Mouse (Mus musculus) heart, embryonic 12.5 days (tissue): Measurements from ENCODE around the gene Lrrc20. TPM values are rescaled to one million over a fixed set of nuclear protein-coding genes. Genes with fewer than 3 reads are reported as not detected.
A peak's percentile ranks its signal among the peaks of the same experiment; 100 is the strongest.

ENCODE experiments used
- ATAC-seq: fragments of 200-750 bp; cut with Nextera tagmentation; 2 replicates; pipeline ENCODE4 v1.8.0; 2017; ENCODE audit warnings: moderate TSS enrichment, moderate library complexity; ENCODE audit not compliant: insufficient number of reproducible peaks, low FRiP score
- H3K27ac ChIP-seq: fragments of 300-500 bp; sonication (generic); 2 replicates; pipeline ENCODE4 v1.5.1; 2016; ENCODE audit warnings: mild to moderate bottlenecking, moderate library complexity; ENCODE audit not compliant: poor library complexity, severe bottlenecking
- H3K27me3 ChIP-seq: fragments of 300-500 bp; sonication (generic); replicated peaks from 2 replicates; pipeline ENCODE4 v1.6.1; 2016; ENCODE audit warnings: mild to moderate bottlenecking, moderate library complexity
- H3K36me3 ChIP-seq: fragments of 300-500 bp; sonication (generic); 2 replicates; pipeline ENCODE4 v1.6.1; 2016; ENCODE audit warnings: mild to moderate bottlenecking, moderate library complexity
- H3K4me1 ChIP-seq: fragments of 300-500 bp; sonication (generic); replicated peaks from 2 replicates; pipeline ENCODE4 v1.6.1; 2016; ENCODE audit warnings: mild to moderate bottlenecking
- H3K4me2 ChIP-seq: fragments of 300-500 bp; sonication (generic); 2 replicates; pipeline ENCODE4 v1.6.1; 2016; ENCODE audit warnings: mild to moderate bottlenecking, moderate library complexity
- H3K4me3 ChIP-seq: fragments of 300-500 bp; sonication (generic); 2 replicates; pipeline ENCODE4 v1.5.1; 2016; ENCODE audit warnings: mild to moderate bottlenecking
- H3K9ac ChIP-seq: fragments of 300-500 bp; sonication (generic); 2 replicates; pipeline ENCODE4 v1.6.1; 2016; ENCODE audit warnings: mild to moderate bottlenecking, moderate library complexity
- H3K9me3 ChIP-seq: fragments of 300-500 bp; sonication (generic); replicated peaks from 2 replicates; pipeline ENCODE4 v1.6.1; 2016; ENCODE audit warnings: mild to moderate bottlenecking, moderate library complexity
- WGBS: fragments of 180-500 bp; shearing (Covaris S2); methylation state at CpG from one replicate; pipeline ENCODE4 v1.1.7; 2016; 5-methylcytosine and 5-hydroxymethylcytosine counted together
- polyA plus RNA-seq: library from polyadenylated mRNA; unstranded; fragments of >200 nt; fragmentation: Nextera tagmentation; extraction: Ambion mirVana; gene quantifications from 2 replicates; pipeline ENCODE4 v1.2.1, GENCODE M21; 2016

Gene Lrrc20
- polyA plus RNA-seq, 1 experiment from 2014 or later, result 12.6 TPM

GRCm38 (mm10) chr10:61537036-61537380 lies 61.4 kb downstream of the Lrrc20 start:
- Histone ChIP-seq H3K9ac (peak overlapping the region; percentile 3; the same call in 1 of the 2 replicates), H3K27ac (peak overlapping the region; percentile 84), H3K4me3 (no peak overlapping the region), H3K4me1 (peaks cover 43% of the 10 kb centered on the region), H3K9me3 (no peaks in the 10 kb centered on the region), H3K27me3 (no peaks in the 10 kb centered on the region), H3K4me2 (peak overlapping the region; percentile 39), H3K36me3 (no peaks in the 10 kb centered on the region)
- 62% methylated on average over 5 of the region's 5 CpGs for WGBS
- no peak for ATAC-seq

- no peak overlapping the region for H3K27ac ChIP-seq
- H3K9me3 ChIP-seq, result no peaks in the 10 kb centered on the region
- no peaks in the 10 kb centered on the region for H3K36me3 ChIP-seq
- ATAC-seq, result no peak
- H3K9ac ChIP-seq, result no peak overlapping the region
- peaks cover 46% of the 10 kb centered on the region for H3K4me1 ChIP-seq
- H3K27me3 ChIP-seq, result no peaks in the 10 kb centered on the region
- no peak overlapping the region for H3K4me2 ChIP-seq
- H3K4me3 ChIP-seq, result no peak overlapping the region
- 67% methylated on average over 4 of the region's 4 CpGs for WGBS
Measured at GRCm38 (mm10) chr10:61538446-61538845, 62.8 kb downstream of the Lrrc20 start.

GRCm38 (mm10) chr10:61544127-61544862 lies 68.7 kb downstream of the Lrrc20 start:
- Histone ChIP-seq H3K9me3 (no peaks in the 10 kb centered on the region), H3K9ac (peak overlapping the region; percentile 4; the same call in 1 of the 2 replicates), H3K36me3 (no peaks in the 10 kb centered on the region), H3K27me3 (no peaks in the 10 kb centered on the region), H3K27ac (no peak overlapping the region), H3K4me3 (no peak overlapping the region), H3K4me1 (peaks cover 22% of the 10 kb centered on the region), H3K4me2 (peak overlapping the region; percentile 11; the same call in 1 of the 2 replicates)
- ATAC-seq, result peak; percentile 79
- WGBS, result 35% methylated on average over 12 of the region's 12 CpGs

GRCm38 (mm10) chr10:61544863-61545240 lies 69.3 kb downstream of the Lrrc20 start:
- 53% methylated on average over 9 of the region's 9 CpGs for WGBS
- Histone ChIP-seq H3K4me3 (no peak overlapping the region), H3K9ac (no peak overlapping the region), H3K4me2 (no peak overlapping the region; the same call in 1 of the 2 replicates), H3K27ac (no peak overlapping the region), H3K27me3 (no peaks in the 10 kb centered on the region), H3K4me1 (peaks cover 22% of the 10 kb centered on the region), H3K9me3 (no peaks in the 10 kb centered on the region), H3K36me3 (no peaks in the 10 kb centered on the region)
- 0 out of 2 replicates have a peak, but pooled peaks have one; percentile 20 for ATAC-seq

- Histone ChIP-seq H3K4me3 (no peak overlapping the region), H3K27ac (no peak overlapping the region), H3K4me1 (no peaks in the 10 kb centered on the region), H3K9me3 (no peaks in the 10 kb centered on the region), H3K9ac (no peak overlapping the region), H3K4me2 (no peak overlapping the region), H3K36me3 (peaks cover 5% of the 10 kb centered on the region; the same call in 1 of the 2 replicates), H3K27me3 (no peaks in the 10 kb centered on the region)
- WGBS, result 87% methylated on average over 8 of the region's 8 CpGs
- no peak for ATAC-seq
Measured at GRCm38 (mm10) chr10:61550106-61550505, 74.5 kb downstream of the Lrrc20 start.

GRCm38 (mm10) chr10:61555155-61555554 lies 79.6 kb downstream of the Lrrc20 start:
- no peak overlapping the region for H3K4me3 ChIP-seq
- H3K27me3 ChIP-seq, result no peaks in the 10 kb centered on the region
- no peak for ATAC-seq
- 76% methylated on average over 6 of the region's 6 CpGs for WGBS
- no peak overlapping the region for H3K27ac ChIP-seq
- H3K9ac ChIP-seq, result no peak overlapping the region
- peaks cover 14% of the 10 kb centered on the region for H3K36me3 ChIP-seq
- peaks cover 7% of the 10 kb centered on the region for H3K9me3 ChIP-seq
- no peaks in the 10 kb centered on the region for H3K4me1 ChIP-seq
- H3K4me2 ChIP-seq, result no peak overlapping the region

GRCm38 (mm10) chr10:61558631-61559030 lies 83.0 kb downstream of the Lrrc20 start:
- H3K9me3 ChIP-seq, result peaks cover 17% of the 10 kb centered on the region
- no peak overlapping the region for H3K4me3 ChIP-seq
- H3K4me1 ChIP-seq, result no peaks in the 10 kb centered on the region
- no peak overlapping the region for H3K9ac ChIP-seq
- H3K27ac ChIP-seq, result no peak overlapping the region
- H3K27me3 ChIP-seq, result no peaks in the 10 kb centered on the region
- WGBS, result 71% methylated on average over 2 of the region's 2 CpGs
- H3K36me3 ChIP-seq, result peaks cover 28% of the 10 kb centered on the region
- ATAC-seq, result no peak
- H3K4me2 ChIP-seq, result no peak overlapping the region

- Histone ChIP-seq H3K9me3 (peaks cover 17% of the 10 kb centered on the region), H3K27me3 (no peaks in the 10 kb centered on the region), H3K27ac (no peak overlapping the region), H3K4me3 (no peak overlapping the region), H3K4me2 (no peak overlapping the region), H3K36me3 (peaks cover 28% of the 10 kb centered on the region), H3K4me1 (no peaks in the 10 kb centered on the region), H3K9ac (no peak overlapping the region)
- ATAC-seq, result no peak
Measured at GRCm38 (mm10) chr10:61559544-61559943, 83.9 kb downstream of the Lrrc20 start.

- H3K4me3 ChIP-seq, result no peak overlapping the region
- no peaks in the 10 kb centered on the region for H3K4me1 ChIP-seq
- H3K36me3 ChIP-seq, result peaks cover 22% of the 10 kb centered on the region; the same call in 1 of the 2 replicates
- no peak for ATAC-seq
- H3K27me3 ChIP-seq, result no peaks in the 10 kb centered on the region
- no peak overlapping the region for H3K27ac ChIP-seq
- no peak overlapping the region for H3K9ac ChIP-seq
- H3K9me3 ChIP-seq, result peaks cover 11% of the 10 kb centered on the region
- no peak overlapping the region for H3K4me2 ChIP-seq
- 76% methylated on average over 9 of the region's 9 CpGs for WGBS
Measured at GRCm38 (mm10) chr10:61563550-61563949, 87.9 kb downstream of the Lrrc20 start.

GRCm38 (mm10) chr10:61564408-61564807 lies 88.8 kb downstream of the Lrrc20 start:
- H3K9me3 ChIP-seq, result peaks cover 11% of the 10 kb centered on the region
- H3K27ac ChIP-seq, result no peak overlapping the region
- no peak overlapping the region for H3K4me2 ChIP-seq
- H3K36me3 ChIP-seq, result peaks cover 20% of the 10 kb centered on the region; the same call in 1 of the 2 replicates
- no peaks in the 10 kb centered on the region for H3K27me3 ChIP-seq
- no peak overlapping the region for H3K9ac ChIP-seq
- no peak overlapping the region for H3K4me3 ChIP-seq
- 55% methylated on average over 4 of the region's 4 CpGs for WGBS
- 0 out of 2 replicates have a peak, but pooled peaks cover 2% of the 10 kb centered on the region for H3K4me1 ChIP-seq
- no peak for ATAC-seq

GRCm38 (mm10) chr10:61570181-61570580 lies 94.6 kb downstream of the Lrrc20 start:
- Histone ChIP-seq H3K9ac (no peak overlapping the region), H3K27ac (no peak overlapping the region), H3K4me3 (no peak overlapping the region), H3K4me1 (peaks cover 19% of the 10 kb centered on the region), H3K9me3 (no peaks in the 10 kb centered on the region), H3K36me3 (no peaks in the 10 kb centered on the region), H3K4me2 (0 out of 2 replicates have a peak overlapping the region, but pooled peaks have one; percentile 0), H3K27me3 (no peaks in the 10 kb centered on the region)
- no peak for ATAC-seq
- WGBS, result 28% methylated on average over 10 of the region's 10 CpGs

GRCm38 (mm10) chr10:61572126-61572525 lies 96.5 kb downstream of the Lrrc20 start:
- peaks cover 32% of the 10 kb centered on the region for H3K4me1 ChIP-seq
- 65% methylated on average over 5 of the region's 5 CpGs for WGBS

More at GRCm38 (mm10) chr10:61572126-61572525, 96.5 kb downstream of the Lrrc20 start:
- Histone ChIP-seq H3K4me3 (no peak overlapping the region), H3K27ac (no peak overlapping the region), H3K4me2 (no peak overlapping the region), H3K9me3 (no peaks in the 10 kb centered on the region), H3K36me3 (no peaks in the 10 kb centered on the region), H3K9ac (no peak overlapping the region), H3K27me3 (no peaks in the 10 kb centered on the region)
- ATAC-seq, result no peak
